Mouse (Mus musculus): ENCODE results near the gene Arhgap29.

The Arhgap29 gene

DNA sequence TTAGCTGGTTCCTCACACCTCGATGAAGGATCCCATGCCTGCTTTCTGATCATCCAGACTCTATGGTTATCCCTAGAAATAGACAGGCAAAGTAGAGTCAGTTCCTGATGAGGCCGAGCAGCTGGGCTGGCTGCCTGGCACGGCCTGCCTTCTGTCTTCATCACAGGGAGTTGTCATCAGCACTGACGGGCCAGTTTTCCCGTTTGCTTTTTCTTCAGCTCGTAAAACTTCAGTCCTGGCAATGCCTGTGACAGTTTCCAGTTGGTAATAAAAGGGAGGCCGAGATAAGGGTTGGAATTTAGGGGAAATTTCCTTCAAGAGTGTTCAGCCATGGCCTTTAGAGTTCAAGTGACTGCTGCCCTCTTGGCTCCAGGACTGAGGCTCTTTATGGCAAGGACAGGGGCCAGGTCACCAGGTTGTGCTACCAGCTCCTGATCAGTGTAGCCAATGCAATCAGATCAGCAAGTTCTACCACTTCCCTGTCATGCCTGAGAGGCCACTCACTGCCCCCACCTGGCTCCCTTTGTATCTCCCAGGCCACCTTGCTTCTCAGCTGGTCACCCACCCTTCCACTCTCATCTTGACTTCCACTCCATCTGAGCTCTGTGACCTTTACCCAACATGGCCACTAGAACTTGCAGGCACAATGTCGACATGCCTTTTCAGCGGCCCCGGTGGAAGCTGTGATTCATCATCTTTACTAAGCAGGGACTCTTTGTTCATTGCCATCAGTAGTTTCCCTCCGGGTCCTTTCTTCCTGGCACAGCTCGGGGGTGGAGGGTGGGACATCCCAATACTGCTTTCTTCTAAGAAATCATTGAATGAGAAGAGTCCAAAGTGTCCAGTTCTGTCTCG lies 112.4 kb downstream of the Arhgap29 start:
- no peak for DNase-seq (ENCODE audit: low read depth, low spot score)

All from brain, embryonic 18.5 days (tissue).